Mouse (Mus musculus) gastrocnemius, postnatal 14 days (tissue): ENCODE results near the gene Psat1. TPM values are rescaled to one million over a fixed set of nuclear protein-coding genes. Genes with fewer than 3 reads are reported as not detected.

Experiments
- DNase-seq: peaks from one replicate; pipeline ENCODE4 v3.0.0; 2021; ENCODE audit warnings: mixed read lengths
- intact Hi-C: fragments of 180-260 bp; cut with DNase I; formaldehyde crosslinking; loops from one replicate; pipeline ENCODE4 v1.15.1; 2025; ENCODE audit warnings: low total_unique reads
- total RNA-seq, 2 experiments: library from RNA; stranded (reverse); gene quantifications; 2 replicates each; pipeline ENCODE4 v1.2.3; 2021

The Psat1 gene
- total RNA-seq, 2 experiments from 2014 or later = 7.3 to 12.1 TPM

GRCm38 (mm10) chr19:15879271-15879670, 67.9 kb downstream of the Psat1 start:
- DNase-seq = no peak
- intact Hi-C loops = no loop called here

GRCm38 (mm10) chr19:15868865-15869698, 78.1 kb downstream of the Psat1 start:
- intact Hi-C loops = loop anchor here (10.0 kb wide), 1 partner anchor 96 kb away; no protein-coding TSS in a partner anchor
- no peak for DNase-seq

GRCm38 (mm10) chr19:15866851-15867250, 80.3 kb downstream of the Psat1 start:
- no peak for DNase-seq
- intact Hi-C loops = loop anchor here (10.0 kb wide), 1 partner anchor 98 kb away; no protein-coding TSS in a partner anchor

GRCm38 (mm10) chr19:15866126-15866525, 81.0 kb downstream of the Psat1 start:
- DNase-seq = no peak
- intact Hi-C loops = loop anchor here (10.0 kb wide), 1 partner anchor 99 kb away; no protein-coding TSS in a partner anchor

GRCm38 (mm10) chr19:15865431-15865830, 81.7 kb downstream of the Psat1 start:
- intact Hi-C loops = loop anchor here (10.0 kb wide), 1 partner anchor 99 kb away; no protein-coding TSS in a partner anchor
- DNase-seq = no peak

GRCm38 (mm10) chr19:15864129-15864528, 83.0 kb downstream of the Psat1 start:
- intact Hi-C loops = loop anchor here (10.0 kb wide), 1 partner anchor 101 kb away; no protein-coding TSS in a partner anchor
- no peak for DNase-seq

- intact Hi-C loops = no loop called here
- no peak for DNase-seq
Observed at GRCm38 (mm10) chr19:15855379-15855778, 91.8 kb downstream of the Psat1 start.

Other genes with a start within 250 kb of the Psat1 start
- gene Cep78, start 37.7 kb upstream of the Psat1 start, total RNA-seq = 1 to 10 TPM; 2.4 to 2.7 TPM
- 10 to 100 TPM; 15.8 to 20.3 TPM for gene Gnaq, start 185.5 kb upstream of the Psat1 start, total RNA-seq